Mouse (Mus musculus) heart, adult 18-20 months (tissue): ENCODE measurements around the gene Mrm3. TPM values are rescaled to one million over a fixed set of nuclear protein-coding genes. Genes with fewer than 3 reads are reported as not detected.
"Not testable (repeated sequence)": the region's sequence is repeated elsewhere in the genome, so short reads cannot be mapped to it uniquely, and the experiment has no call there.

ENCODE experiments used
- DNase-seq, 2 experiments: peaks; one replicate each; pipeline ENCODE4 v3.0.0; 2021 to 2022; ENCODE audit warnings: mixed read lengths in 1 of 2
- long read RNA-seq, 2 experiments: library from polyadenylated mRNA; stranded (forward); transcript quantifications; one replicate each; pipeline ENCODE4 v2.0.0; 2021
- total RNA-seq, 2 experiments: library from RNA; stranded (reverse); gene quantifications; 2 replicates each; pipeline ENCODE4 v1.2.3; 2021

Gene Mrm3
- 10 to 100 TPM; 24.6 to 27.4 TPM for total RNA-seq
- long read RNA-seq, experiment 1, transcript Mrm3-201 (4 exons, 1,510 nt), result major isoform, 29 of 56 reads
- long read RNA-seq, experiment 1, partial matches to known transcripts, result 25 of 56 reads
- long read RNA-seq, experiment 1, other reads (novel, unspliced or antisense), result 2 of 56 reads
- long read RNA-seq, experiment 2, transcript Mrm3-201 (4 exons, 1,510 nt), result major isoform, 18 of 44 reads
- long read RNA-seq, experiment 2, partial matches to known transcripts, result 1 of 44 reads
- long read RNA-seq, experiment 2, other reads (novel, unspliced or antisense), result 25 of 44 reads

DNA sequence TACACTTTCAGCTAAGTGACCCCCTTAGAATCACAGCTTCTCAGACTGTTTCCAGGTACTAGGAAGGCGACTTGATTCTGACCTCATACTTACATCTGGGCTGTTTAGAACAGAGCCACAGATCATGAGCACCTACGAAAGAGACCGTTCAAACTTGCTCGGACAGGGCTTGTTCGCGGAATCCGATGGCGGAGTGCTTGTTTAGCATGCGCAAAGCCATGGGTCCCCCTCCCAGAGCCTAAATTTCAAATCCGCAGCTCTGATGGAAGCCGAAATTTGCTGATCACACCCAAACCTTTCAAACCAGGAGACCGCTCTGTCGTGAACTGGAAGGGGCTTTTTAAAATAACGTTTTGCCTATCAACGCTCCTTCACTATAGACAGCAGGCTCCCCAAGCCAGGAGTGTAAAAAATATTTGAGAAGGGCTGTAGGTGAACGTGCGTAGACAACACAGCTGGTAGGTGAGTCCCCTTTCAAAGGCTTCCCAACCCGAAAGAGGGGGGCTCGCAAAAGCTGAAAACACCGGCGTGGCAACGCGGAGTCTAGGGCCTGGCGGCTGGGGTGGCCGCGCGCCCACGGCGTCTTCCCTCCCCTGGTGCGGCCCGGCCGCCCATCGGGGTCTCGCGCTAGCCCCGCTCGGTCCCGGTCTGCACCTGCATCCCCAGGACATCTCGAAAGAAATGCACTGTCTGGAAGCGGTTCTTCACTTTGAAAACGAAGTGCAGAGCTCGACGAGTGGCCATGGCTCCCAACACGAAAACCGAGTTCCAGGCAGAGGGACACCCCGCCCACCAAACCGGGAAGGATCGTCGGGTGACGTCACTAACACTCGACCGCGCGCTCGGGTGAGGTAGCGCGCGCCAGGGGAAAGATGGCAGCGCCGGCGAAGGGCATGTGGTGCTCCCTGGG, at the start of gene Mrm3, which contains the start of gene Glod4:
Gene Mrm3 (plus strand): TSS at position 815 of the 910 bp plus-strand sequence.
Gene Glod4 (minus strand): TSS at position 825 of the 910 bp plus-strand sequence.
- peak; percentile 93 to 95 for DNase-seq

DNA sequence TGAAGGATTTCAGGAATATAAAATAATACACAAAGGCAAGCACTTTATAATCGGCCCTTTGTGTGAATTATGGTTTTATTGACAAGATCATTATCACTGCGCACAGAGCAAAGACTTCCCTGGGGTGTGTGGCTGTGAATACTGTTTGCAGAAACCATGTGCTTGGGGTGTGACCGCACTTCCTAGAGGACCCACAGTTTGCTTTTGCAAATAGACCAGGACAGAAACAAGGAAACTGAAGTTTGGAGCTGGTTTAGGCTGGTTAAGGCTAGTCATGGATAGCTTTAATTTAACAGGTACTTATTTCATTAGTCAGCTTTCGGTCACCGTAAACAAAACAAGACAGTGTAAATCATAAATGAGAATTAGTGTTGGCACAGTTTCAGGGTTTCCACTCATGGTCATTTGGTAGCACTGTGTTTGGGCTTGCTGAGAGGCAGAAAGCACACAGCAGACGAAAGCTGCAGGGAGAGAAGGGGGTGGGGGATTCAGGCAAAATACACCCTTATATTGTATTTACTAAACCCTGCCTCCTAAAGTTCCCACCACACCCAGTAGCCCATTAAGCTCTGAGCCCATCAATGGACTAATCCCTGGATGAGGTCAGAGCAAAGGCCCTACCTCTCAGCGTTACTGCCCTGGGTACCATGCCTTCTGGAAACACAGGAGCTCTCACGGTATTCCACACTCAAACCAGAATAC, 47.1 kb upstream of the Mrm3 start:
- DNase-seq, result no peak

DNA sequence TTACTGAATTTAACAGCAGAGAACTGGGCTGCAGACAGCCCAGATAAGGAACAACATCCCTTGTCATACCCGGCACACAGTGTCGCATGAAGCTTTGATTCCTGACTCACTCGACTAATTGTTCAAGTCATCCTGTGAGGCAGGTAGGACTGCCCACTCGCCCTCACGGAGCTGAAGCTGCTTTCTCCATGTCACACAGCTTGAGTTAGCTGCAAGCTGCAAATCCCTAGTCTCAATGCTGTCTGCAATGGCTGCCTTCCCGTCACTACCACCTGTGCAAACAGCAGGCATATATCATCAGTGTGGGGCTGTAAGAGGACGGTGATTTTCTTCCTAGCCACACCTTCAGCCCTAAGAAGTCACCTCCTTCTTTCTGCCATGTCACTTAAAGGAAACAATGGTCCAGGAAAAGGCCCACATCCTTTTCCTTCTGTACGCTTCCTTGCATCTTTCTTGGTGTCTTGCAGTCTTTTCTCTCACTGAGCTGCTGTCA, 46.5 kb upstream of the Mrm3 start:
- no peak for DNase-seq

DNA sequence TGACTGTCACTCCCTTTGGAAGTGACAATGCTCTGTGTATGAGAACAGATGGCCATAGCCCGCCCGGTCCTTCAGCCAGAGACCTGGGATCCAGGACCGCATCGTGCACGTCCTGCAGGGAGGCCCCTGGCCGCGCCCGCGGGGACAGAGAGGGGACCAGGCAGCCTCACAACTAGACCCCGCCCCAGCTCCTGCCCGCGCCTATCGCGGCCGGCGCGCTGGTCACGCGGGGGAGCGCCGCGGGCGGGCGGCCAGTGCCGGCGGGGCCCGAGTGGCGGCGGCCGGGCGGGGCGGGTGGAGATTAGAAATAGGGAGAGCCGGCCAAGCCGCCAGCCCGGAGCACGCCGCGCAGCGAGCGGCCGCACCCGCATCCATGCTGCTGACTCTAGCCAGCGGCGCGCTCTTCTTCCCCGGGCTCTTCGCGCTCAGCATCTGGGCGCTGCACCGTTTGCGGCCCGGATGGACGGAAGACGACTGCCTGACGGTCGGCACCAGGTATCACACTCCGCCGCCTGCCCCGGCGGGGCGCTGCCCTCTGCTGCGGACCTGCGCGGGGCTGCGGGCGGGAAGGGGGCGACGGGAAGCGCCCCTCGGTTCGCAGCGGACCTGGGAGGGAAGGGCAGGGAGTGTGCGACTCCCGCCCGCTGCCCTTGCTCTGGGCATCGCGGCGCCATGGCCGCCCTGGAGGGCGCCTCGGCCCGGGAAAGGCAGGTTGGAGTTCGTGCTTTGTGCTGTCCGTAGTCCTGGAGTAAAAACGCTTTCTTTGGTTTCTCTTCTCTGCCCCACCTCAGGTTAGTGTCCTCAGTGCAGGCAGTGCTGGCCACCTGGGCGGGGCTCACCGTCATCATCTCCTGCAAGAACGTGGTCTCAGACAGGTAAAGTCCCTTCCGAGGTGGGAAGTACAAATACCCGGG, 41.5 kb upstream of the Mrm3 start:
- DNase-seq, result peak; percentile 89 to 95

- peak in 1 of 2 experiments; percentile 23 for DNase-seq
Observed at GRCm38 (mm10) chr11:76206793-76207192, 36.7 kb upstream of the Mrm3 start.

DNA sequence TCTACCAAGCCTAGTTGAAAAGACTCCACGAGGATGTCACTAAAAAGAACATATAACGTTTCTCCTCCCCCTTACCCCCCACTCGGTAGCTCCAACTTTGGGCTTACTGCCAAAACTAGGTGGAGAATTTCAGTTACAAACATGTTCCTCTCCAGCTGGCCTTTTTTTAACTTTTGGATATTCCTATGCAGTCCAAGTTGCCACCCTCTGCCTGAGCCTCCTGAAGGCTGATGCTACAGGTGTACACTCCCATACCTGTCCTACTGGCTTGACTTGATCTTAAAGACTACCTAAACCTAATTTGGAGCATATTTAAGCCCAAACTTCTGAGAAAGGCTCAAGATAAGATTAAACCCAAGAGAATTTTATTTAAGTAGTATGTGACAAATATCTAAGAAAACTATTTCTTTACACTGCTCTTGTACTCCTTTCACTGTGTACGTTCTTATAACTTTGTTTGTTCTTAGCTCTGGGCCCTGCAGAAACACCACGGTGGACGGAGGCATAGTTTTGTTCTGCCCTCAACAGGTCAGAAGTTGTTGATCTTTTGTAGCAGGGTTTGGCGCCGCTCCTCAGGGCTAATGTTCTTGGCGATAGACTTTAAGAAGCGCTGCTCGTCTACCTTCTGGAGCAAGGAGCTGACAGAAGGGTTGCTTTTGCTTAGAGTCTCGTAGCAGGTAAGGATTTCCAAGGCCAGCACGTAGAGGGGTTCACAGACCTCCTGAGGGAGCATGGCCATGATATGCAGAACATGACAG, 33.1 kb upstream of the Mrm3 start:
- no peak for DNase-seq

DNA sequence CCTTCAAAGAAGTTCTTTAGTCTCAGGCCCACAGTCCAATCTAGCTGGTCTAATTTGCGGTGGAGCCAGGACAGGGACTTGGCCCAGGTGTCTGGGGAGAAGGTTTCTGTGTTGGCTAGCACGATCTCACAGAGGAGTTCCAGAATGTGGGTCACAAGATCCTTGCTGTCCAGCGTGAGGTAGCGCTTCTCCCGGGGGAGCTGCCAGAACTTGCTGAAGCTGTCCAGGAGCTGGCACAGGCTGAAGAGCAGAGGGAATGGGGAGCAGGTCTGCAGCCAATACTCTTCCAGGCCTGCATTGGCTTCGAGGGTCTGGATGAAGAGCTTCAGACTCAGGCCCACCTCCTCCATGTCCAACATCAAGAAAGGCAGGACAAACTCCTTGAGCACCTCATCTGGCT, 31.9 kb upstream of the Mrm3 start:
- not testable (repeated sequence) for DNase-seq

DNA sequence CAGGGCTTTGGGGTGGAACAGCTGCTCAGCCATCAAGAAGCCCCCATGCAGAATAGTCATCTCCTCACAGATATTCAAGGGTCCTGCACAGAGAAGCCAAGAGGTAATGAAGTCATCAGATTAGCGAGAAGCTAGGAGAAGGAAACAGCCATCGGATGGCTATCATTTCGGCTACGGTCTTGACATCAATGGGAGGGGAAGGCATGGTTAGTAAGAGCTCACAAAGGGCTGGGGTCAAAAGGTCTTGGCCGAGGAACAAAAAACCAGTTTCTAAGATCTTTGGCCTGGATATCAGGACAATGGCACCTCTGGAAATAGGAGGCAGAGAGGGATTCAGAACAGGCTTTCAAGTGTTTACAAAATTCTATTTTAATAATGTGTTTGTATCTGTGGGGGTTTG, 29.7 kb upstream of the Mrm3 start:
- no peak for DNase-seq

- DNase-seq, result no peak
Observed at GRCm38 (mm10) chr11:76215011-76215410, 28.5 kb upstream of the Mrm3 start.

DNA sequence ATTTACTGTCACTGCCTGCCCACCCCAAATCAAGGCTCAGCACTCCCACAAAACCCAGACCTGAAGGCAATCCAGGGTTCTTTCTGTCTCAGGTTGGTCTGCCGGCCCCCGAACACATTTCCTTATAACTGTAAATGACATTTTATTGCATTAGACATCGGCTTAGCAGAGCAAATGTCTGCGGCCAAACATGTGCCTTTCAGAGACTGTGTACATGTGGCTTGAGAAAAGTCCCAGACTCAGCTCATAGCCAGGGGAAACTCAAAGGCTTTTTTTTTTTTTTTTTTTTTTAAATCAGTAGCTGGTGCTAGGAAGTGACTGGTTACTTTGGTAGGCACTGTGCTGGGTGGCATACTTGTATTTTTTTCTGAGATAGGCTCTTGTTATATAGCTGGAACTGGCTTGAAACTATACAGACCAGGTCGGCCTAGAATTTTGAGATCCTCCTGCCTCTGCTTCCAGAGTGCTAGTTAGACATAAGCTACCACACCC, 27.4 kb upstream of the Mrm3 start:
- no peak for DNase-seq

DNA sequence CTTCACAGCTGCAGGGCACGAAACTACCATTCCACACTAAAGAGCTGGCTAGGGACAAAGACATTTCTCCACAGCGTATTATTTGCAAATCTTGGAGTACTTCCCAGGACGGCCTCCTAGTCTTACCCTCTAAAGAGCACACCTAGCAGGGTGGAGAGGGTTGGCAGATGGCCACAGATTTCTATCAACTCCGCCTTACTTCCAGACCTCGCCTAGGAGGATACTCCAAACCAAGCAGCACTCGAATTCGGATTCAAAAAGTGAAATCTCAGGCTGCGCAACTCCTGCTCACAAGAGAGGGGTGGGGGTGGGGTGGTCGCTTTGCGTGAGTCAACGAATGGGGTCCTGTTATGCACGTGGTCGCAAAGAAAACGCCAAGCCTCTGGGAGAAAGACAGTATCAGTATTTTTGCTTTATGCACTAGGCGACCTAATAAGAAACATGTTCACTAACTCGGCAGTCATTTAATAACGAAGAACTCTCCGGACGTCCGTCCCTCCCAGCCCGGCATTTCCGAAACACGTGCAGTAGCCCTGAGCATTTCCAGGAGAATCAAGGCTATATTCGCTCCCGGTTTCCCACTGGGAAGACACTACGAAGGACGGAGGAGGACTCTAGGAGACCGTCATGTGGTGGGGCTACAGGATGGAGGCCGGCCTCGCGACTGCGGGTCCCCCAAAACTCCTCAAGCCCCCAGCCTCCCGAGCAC, 26.7 kb upstream of the Mrm3 start:
- peak; percentile 53 to 61 for DNase-seq

DNA sequence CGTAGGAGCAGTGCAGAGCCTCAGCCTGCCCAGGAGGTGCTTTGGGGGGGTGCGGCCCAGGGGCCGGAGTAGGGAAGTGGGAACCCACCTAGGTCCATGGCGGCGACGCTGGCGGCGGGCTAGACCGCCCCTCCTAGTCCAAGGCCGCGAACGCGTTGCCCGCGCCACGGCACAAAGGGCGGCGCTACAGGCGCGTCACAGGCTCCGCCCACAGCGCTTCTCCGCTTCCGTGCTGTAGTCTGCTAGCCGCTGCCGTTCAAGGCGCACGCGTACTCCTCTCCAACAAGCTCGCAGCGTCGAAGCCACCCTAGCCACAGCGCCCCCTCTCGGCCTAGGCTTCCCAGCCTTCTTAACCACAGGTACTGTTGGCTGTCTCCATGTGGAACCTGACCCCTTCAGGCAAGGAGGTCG, 26.1 kb upstream of the Mrm3 start, which contains the start of the genes Dbil5 and Gemin4:
Gene Dbil5 (plus strand): TSS at position 219 of the 411 bp plus-strand sequence.
Gene Gemin4 (minus strand): TSS at position 275 of the 411 bp plus-strand sequence.
- DNase-seq, result peak; percentile 97 to 98

- DNase-seq, result no peak
Observed at GRCm38 (mm10) chr11:76224631-76225030, 18.9 kb upstream of the Mrm3 start.

GRCm38 (mm10) chr11:76225051-76225450, 18.5 kb upstream of the Mrm3 start:
- DNase-seq, result no peak

DNA sequence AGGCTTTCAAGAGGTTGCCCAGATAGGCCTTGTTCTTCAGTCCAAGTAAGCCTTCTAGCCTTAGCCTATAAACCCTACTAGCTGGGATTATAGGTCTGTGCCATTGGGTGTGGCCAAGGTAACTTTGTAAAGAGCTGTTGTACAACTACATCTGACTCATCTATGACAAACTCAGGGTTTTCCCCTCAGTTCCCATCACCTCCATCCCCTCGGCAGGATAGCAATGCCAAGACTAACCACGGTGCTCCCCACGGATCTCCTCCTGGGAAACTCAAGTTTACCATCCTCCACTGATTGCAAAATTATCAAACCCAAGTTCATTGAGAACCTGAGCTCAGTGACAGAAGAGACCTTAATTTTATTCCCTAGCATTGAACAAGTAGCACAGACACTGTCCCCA, 7.4 kb upstream of the Mrm3 start:
- no peak for DNase-seq

DNA sequence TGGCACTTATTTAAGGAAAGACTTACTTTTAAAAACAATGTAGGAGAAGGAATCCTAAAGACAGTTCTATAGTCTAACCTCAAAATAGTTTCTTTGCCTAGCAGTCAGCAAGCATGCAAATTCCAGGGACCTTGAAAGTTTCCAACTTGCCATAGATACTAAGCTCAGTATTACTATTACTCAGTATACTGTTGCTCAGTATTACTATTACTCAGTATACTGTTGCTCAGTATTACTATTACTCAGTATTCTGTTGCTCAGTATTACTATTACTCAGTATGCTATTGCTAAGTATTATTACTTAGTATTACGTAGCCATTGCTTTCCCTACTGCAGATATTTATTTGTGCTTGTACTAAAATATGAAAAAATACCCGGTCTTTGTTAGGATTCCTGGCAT, 3.8 kb upstream of the Mrm3 start:
- DNase-seq, result no peak

DNA sequence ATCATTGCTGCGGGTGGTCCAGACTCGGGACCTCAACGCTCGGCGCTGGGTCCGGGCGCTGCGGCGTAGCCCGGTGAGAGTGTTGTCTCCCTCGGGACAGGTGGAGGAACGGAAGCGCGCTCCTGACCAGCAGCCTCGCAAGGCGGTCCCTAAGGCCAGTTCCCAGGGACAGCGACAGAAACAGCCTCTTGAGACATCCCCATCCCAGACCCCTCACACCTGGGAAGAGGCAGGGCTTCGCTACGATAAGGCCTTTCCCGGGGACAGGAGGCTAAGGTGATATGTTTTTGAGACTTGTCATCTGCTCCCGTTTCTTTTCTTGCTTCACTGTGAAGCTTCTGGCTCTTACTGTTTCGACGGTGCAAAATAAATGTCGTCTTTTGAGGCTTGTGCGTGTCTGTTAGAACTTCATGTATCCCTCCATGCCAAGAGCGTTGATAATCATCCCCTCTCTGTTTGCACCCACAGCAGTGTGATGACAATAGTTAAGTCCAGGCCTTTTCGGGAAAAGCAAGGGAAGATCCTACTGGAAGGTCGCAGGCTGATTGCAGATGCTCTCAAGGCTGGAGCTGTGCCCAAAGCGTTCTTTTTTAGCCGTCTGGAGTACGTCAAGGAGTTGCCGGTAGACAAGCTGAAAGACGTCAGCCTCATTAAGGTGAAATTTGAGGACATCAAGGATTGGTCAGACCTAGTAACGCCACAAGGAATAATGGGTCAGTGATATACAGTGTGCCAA, 464 bp downstream of the Mrm3 start:
- no peak for DNase-seq

DNA sequence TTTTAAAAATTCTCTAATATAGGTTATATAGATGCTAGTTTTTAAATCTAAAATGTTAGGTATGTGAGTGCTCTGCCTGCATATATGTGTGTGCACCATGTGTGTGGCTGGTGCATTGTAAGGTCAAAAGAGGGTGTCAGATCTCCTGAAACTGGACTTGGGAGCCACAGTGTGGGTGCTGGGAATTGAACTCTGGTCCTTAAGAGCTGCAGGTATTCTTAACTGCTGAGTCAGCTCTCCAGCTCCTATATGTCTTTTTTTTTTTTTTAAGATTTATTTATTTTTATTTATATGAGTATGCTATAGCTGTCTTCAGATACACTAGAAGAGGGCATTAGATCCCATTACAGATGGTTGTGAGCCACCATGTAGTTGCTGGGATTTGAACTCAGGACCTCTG, 2.9 kb downstream of the Mrm3 start:
- no peak for DNase-seq

DNA sequence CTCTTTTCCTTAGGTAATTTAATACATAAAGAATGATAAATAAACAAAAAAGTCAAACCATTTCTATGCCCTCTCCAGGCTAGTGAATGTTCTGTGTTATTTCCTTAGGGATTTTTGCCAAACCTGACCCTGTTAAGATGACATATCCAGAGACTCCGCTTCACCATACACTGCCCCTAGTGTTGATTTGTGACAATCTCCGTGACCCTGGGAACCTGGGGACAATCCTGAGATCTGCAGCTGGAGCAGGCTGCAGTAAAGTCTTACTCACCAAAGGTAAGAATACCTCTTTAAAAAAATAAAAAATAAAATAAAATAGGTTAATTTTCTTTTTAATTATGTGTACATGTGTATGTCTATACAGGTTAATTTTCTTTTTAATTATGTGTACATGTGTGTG, 3.7 kb downstream of the Mrm3 start:
- DNase-seq, result no peak
